Mouse (Mus musculus) ES-Bruce4 (cell line): ENCODE measurements around the gene Ntng2.

ENCODE experiments used
- CTCF ChIP-seq: IDR thresholded peaks from one replicate; pipeline ENCODE4 v1.8.1; 2011; ENCODE audit warnings: low read depth, low read length
- POLR2A ChIP-seq: IDR thresholded peaks from one replicate; pipeline ENCODE4 v1.8.1; 2011; ENCODE audit warnings: low read length; ENCODE audit not compliant: insufficient read depth

GRCm38 (mm10) chr2:29250263-29251094 lies 2.3 kb downstream of the Ntng2 start:
- TF ChIP-seq CTCF (no peak), POLR2A (no peak)
